Mouse (Mus musculus): ENCODE measurements at regions not wholly inside any gene's neighbourhood (a gene's known extent, or its start where the extent isn't known, plus 50 kb on each side); places are given as distances from the start of the nearest gene placed in this dataset.

GRCm38 (mm10) chr5:111639476-111640287 is 94.0 kb upstream of the Gm26897 start:
- Histone ChIP-seq H3K27me3 (replicated peaks; ENCODE audit: control insufficient read depth, insufficient read depth, low read length) (no peaks in the 10 kb centered on the region), H3K4me1 (replicated peaks; ENCODE audit: control insufficient read depth, insufficient read depth, low read length) (peaks cover 24% of the 10 kb centered on the region), H3K9me3 (ENCODE audit: control insufficient read depth, low read length) (no peaks in the 10 kb centered on the region), H3K4me2 (ENCODE audit: low read length) (peak overlapping the region; percentile 34), H3K4me3 (replicated peaks; ENCODE audit: low read length) (no peak overlapping the region), H3K9ac (replicated peaks; ENCODE audit: low read depth, low read length) (peak overlapping the region; percentile 40), H3K36me3 (ENCODE audit: control insufficient read depth, insufficient read depth) (no peaks in the 10 kb centered on the region), H3K27ac (ENCODE audit: low read length) (no peak overlapping the region)
- 4% methylated on average over 25 of the region's 29 CpGs for WGBS
- ATAC-seq = peak; percentile 14; the same call in 1 of the 2 replicates

GRCm38 (mm10) chr5:111640976-111641375 is 92.7 kb upstream of the Gm26897 start:
- Histone ChIP-seq H3K9me3 (ENCODE audit: control insufficient read depth, low read length) (no peaks in the 10 kb centered on the region), H3K27me3 (replicated peaks; ENCODE audit: control insufficient read depth, insufficient read depth, low read length) (no peaks in the 10 kb centered on the region), H3K9ac (replicated peaks; ENCODE audit: low read depth, low read length) (no peak overlapping the region), H3K4me3 (replicated peaks; ENCODE audit: low read length) (no peak overlapping the region), H3K4me1 (replicated peaks; ENCODE audit: control insufficient read depth, insufficient read depth, low read length) (peaks cover 24% of the 10 kb centered on the region), H3K36me3 (ENCODE audit: control insufficient read depth, insufficient read depth) (no peaks in the 10 kb centered on the region), H3K4me2 (ENCODE audit: low read length) (no peak overlapping the region), H3K27ac (ENCODE audit: low read length) (no peak overlapping the region)
- no peak for ATAC-seq
- WGBS = 55% methylated on average over 7 of the region's 7 CpGs

GRCm38 (mm10) chr5:111641685-111642084 is 92.0 kb upstream of the Gm26897 start:
- H3K4me1 ChIP-seq (replicated peaks; ENCODE audit: control insufficient read depth, insufficient read depth, low read length) = peaks cover 21% of the 10 kb centered on the region
- no peak overlapping the region for H3K4me3 ChIP-seq (replicated peaks; ENCODE audit: low read length)
- WGBS = 88% methylated on average over 4 of the region's 4 CpGs
- no peak overlapping the region for H3K4me2 ChIP-seq (ENCODE audit: low read length)
- ATAC-seq = no peak
- H3K9me3 ChIP-seq (ENCODE audit: control insufficient read depth, low read length) = no peaks in the 10 kb centered on the region
- no peak overlapping the region for H3K9ac ChIP-seq (replicated peaks; ENCODE audit: low read depth, low read length)
- H3K27me3 ChIP-seq (replicated peaks; ENCODE audit: control insufficient read depth, insufficient read depth, low read length) = no peaks in the 10 kb centered on the region
- no peak overlapping the region for H3K27ac ChIP-seq (ENCODE audit: low read length)
- no peaks in the 10 kb centered on the region for H3K36me3 ChIP-seq (ENCODE audit: control insufficient read depth, insufficient read depth)

- H3K4me1 ChIP-seq (replicated peaks; ENCODE audit: control insufficient read depth, insufficient read depth, low read length) = peaks cover 31% of the 10 kb centered on the region
- 93% methylated on average over 2 of the region's 2 CpGs for WGBS
- H3K36me3 ChIP-seq (ENCODE audit: control insufficient read depth, insufficient read depth) = no peaks in the 10 kb centered on the region
- H3K9me3 ChIP-seq (ENCODE audit: control insufficient read depth, low read length) = no peaks in the 10 kb centered on the region
- no peaks in the 10 kb centered on the region for H3K27me3 ChIP-seq (replicated peaks; ENCODE audit: control insufficient read depth, insufficient read depth, low read length)
- no peak overlapping the region for H3K4me2 ChIP-seq (ENCODE audit: low read length)
- no peak for ATAC-seq
- H3K9ac ChIP-seq (replicated peaks; ENCODE audit: low read depth, low read length) = no peak overlapping the region
- H3K4me3 ChIP-seq (replicated peaks; ENCODE audit: low read length) = no peak overlapping the region
- no peak overlapping the region for H3K27ac ChIP-seq (ENCODE audit: low read length)
These were observed 89.6 kb upstream of the Gm26897 start for GRCm38 (mm10) chr5:111644142-111644541.

- H3K9me3 ChIP-seq (ENCODE audit: control insufficient read depth, low read length) = no peaks in the 10 kb centered on the region
- no peak overlapping the region for H3K4me2 ChIP-seq (ENCODE audit: low read length)
- 47% methylated on average over 4 of the region's 4 CpGs for WGBS
- H3K4me3 ChIP-seq (replicated peaks; ENCODE audit: low read length) = no peak overlapping the region
- H3K36me3 ChIP-seq (ENCODE audit: control insufficient read depth, insufficient read depth) = no peaks in the 10 kb centered on the region
- no peak for ATAC-seq
- H3K27me3 ChIP-seq (replicated peaks; ENCODE audit: control insufficient read depth, insufficient read depth, low read length) = no peaks in the 10 kb centered on the region
- no peak overlapping the region for H3K9ac ChIP-seq (replicated peaks; ENCODE audit: low read depth, low read length)
- H3K4me1 ChIP-seq (replicated peaks; ENCODE audit: control insufficient read depth, insufficient read depth, low read length) = peaks cover 30% of the 10 kb centered on the region
- H3K27ac ChIP-seq (ENCODE audit: low read length) = no peak overlapping the region
These were observed 88.9 kb upstream of the Gm26897 start for GRCm38 (mm10) chr5:111644788-111645187.

- Histone ChIP-seq H3K9me3 (ENCODE audit: control insufficient read depth, low read length) (no peaks in the 10 kb centered on the region), H3K4me1 (replicated peaks; ENCODE audit: control insufficient read depth, insufficient read depth, low read length) (peaks cover 30% of the 10 kb centered on the region), H3K27me3 (replicated peaks; ENCODE audit: control insufficient read depth, insufficient read depth, low read length) (no peaks in the 10 kb centered on the region), H3K4me3 (replicated peaks; ENCODE audit: low read length) (no peak overlapping the region), H3K4me2 (ENCODE audit: low read length) (no peak overlapping the region), H3K9ac (replicated peaks; ENCODE audit: low read depth, low read length) (no peak overlapping the region), H3K27ac (ENCODE audit: low read length) (no peak overlapping the region), H3K36me3 (ENCODE audit: control insufficient read depth, insufficient read depth) (no peaks in the 10 kb centered on the region)
- ATAC-seq = no peak
- WGBS = 92% methylated on average over 6 of the region's 6 CpGs
These were observed 86.0 kb upstream of the Gm26897 start for GRCm38 (mm10) chr5:111647686-111648200.

GRCm38 (mm10) chr5:111648481-111648880 is 85.2 kb upstream of the Gm26897 start:
- Histone ChIP-seq H3K4me1 (replicated peaks; ENCODE audit: control insufficient read depth, insufficient read depth, low read length) (peaks cover 32% of the 10 kb centered on the region), H3K27me3 (replicated peaks; ENCODE audit: control insufficient read depth, insufficient read depth, low read length) (no peaks in the 10 kb centered on the region), H3K9me3 (ENCODE audit: control insufficient read depth, low read length) (no peaks in the 10 kb centered on the region), H3K36me3 (ENCODE audit: control insufficient read depth, insufficient read depth) (no peaks in the 10 kb centered on the region), H3K9ac (replicated peaks; ENCODE audit: low read depth, low read length) (peak overlapping the region; percentile 29; the same call in 1 of the 2 replicates), H3K4me2 (ENCODE audit: low read length) (no peak overlapping the region; the same call in 1 of the 2 replicates), H3K4me3 (replicated peaks; ENCODE audit: low read length) (no peak overlapping the region), H3K27ac (ENCODE audit: low read length) (peak overlapping the region; percentile 64)
- ATAC-seq = no peak
- 57% methylated on average over 7 of the region's 7 CpGs for WGBS

- WGBS = 14% methylated on average over 10 of the region's 10 CpGs
- H3K27ac ChIP-seq (ENCODE audit: low read length) = peak overlapping the region; percentile 64
- H3K4me3 ChIP-seq (replicated peaks; ENCODE audit: low read length) = no peak overlapping the region
- no peaks in the 10 kb centered on the region for H3K27me3 ChIP-seq (replicated peaks; ENCODE audit: control insufficient read depth, insufficient read depth, low read length)
- H3K4me1 ChIP-seq (replicated peaks; ENCODE audit: control insufficient read depth, insufficient read depth, low read length) = peaks cover 32% of the 10 kb centered on the region
- no peaks in the 10 kb centered on the region for H3K9me3 ChIP-seq (ENCODE audit: control insufficient read depth, low read length)
- peak overlapping the region; percentile 20; the same call in 1 of the 2 replicates for H3K4me2 ChIP-seq (ENCODE audit: low read length)
- peak; percentile 82 for ATAC-seq
- H3K36me3 ChIP-seq (ENCODE audit: control insufficient read depth, insufficient read depth) = no peaks in the 10 kb centered on the region
- peak overlapping the region; percentile 15; the same call in 1 of the 2 replicates for H3K9ac ChIP-seq (replicated peaks; ENCODE audit: low read depth, low read length)
These were observed 84.7 kb upstream of the Gm26897 start for GRCm38 (mm10) chr5:111649012-111649411.

- Histone ChIP-seq H3K36me3 (ENCODE audit: control insufficient read depth, insufficient read depth) (no peaks in the 10 kb centered on the region), H3K4me1 (replicated peaks; ENCODE audit: control insufficient read depth, insufficient read depth, low read length) (peaks cover 32% of the 10 kb centered on the region), H3K27ac (ENCODE audit: low read length) (peak overlapping the region; percentile 19; the same call in 1 of the 2 replicates), H3K4me2 (ENCODE audit: low read length) (no peak overlapping the region), H3K4me3 (replicated peaks; ENCODE audit: low read length) (no peak overlapping the region), H3K27me3 (replicated peaks; ENCODE audit: control insufficient read depth, insufficient read depth, low read length) (no peaks in the 10 kb centered on the region), H3K9me3 (ENCODE audit: control insufficient read depth, low read length) (no peaks in the 10 kb centered on the region), H3K9ac (replicated peaks; ENCODE audit: low read depth, low read length) (no peak overlapping the region)
- peak; percentile 45; the same call in 1 of the 2 replicates for ATAC-seq
- 24% methylated on average over 2 of the region's 2 CpGs for WGBS
These were observed 81.3 kb upstream of the Gm26897 start for GRCm38 (mm10) chr5:111652472-111652871.

All from forebrain, embryonic 16.5 days (tissue).